Mouse (Mus musculus) testis, postnatal 14 days (tissue): Measurements from ENCODE around the gene Ctse.

ENCODE experiments used
- DNase-seq: peaks from one replicate; pipeline ENCODE4 v3.0.0; 2021; ENCODE audit warnings: low spot score

Ctse gene

DNA sequence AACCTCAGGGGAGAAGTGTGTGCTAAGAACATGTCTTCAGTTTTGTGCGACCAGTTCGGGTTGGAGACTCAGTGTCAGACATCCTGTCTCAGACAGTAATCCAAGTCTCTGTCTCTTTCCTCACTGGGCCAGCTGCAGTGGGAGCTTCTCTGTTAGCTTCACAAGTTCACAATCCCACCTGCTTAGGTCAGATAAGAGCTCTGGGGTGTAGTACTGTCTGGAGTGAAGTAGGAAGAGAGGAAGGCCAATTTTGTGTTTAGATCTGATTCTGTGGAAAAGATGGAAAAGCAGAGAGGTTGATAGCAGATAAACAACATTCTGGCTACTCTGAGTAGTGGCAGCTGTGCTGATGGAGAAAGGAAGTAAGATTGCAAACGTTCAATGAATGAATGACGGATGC, 61.5 kb downstream of the Ctse start:
- no peak for DNase-seq

DNA sequence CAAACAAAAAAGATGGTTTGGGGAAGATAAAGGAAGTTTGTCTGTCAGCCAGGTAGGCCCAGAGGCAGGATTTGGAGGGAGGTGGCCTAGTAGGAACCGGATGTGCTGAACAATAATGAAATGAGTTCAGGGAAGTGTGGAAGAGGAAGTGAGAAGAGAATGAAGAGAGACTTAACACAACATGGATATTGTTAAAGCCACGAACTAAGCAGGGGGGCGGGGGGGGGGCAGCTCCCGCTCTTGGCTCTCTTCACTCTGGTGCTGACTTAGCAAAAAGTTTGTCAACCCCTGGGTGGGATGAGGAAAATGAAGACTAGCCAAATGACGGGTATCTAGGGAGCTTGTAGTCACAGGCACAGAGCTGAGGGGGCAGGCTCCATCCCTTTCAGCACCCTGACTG, 62.3 kb downstream of the Ctse start:
- DNase-seq: no peak

DNA sequence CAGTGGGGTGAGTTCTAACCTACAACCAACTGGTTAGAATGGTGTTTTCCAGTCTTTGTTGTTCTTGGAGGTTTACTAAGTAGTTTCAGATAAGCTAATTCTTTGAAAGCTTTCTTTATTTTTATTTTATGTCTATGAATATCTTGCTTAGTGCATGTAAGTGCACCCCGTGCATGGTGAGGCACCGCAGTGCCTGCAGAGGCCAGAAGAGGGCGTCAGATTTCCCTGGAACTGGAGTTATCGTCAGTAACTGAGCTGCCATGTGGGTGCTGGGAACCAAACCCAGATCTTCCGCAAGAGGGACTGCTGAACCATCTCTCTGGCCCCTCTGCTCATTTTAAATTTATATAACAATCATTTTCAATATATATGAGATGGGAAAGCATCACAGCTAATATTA, 63.3 kb downstream of the Ctse start:
- no peak for DNase-seq

DNA sequence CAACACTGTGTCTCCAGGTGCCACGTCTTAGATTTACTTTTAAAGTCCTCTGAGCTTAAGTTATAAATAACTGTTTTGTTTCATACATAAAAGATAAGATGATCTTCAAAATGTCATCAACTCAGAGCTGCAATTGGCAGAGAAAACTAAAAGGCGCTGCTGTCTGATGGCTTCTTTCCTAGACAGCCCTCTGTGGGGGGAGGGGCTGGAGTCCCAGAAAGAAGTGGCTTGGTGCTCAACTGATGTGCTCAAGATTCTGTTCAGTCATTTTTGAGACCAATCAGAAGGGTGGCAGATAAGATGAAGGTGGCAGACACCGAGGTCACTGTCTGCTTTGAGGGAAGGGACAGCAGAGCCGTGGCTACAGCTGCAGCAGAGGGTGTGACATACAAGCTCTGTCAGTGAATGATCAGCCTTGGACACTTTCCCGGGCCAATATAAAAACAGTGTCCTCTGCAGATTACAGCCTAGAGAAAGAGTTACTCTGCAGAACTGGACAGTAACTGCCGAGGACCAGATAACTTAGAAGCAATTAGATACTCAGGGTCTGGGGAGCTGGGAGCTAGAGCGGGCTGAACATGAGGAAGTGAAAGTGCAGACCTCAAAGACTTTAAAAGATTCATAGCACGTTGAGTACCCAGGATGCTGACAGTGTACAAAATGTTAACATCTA, 64.1 kb downstream of the Ctse start:
- peak; percentile 53 for DNase-seq

DNA sequence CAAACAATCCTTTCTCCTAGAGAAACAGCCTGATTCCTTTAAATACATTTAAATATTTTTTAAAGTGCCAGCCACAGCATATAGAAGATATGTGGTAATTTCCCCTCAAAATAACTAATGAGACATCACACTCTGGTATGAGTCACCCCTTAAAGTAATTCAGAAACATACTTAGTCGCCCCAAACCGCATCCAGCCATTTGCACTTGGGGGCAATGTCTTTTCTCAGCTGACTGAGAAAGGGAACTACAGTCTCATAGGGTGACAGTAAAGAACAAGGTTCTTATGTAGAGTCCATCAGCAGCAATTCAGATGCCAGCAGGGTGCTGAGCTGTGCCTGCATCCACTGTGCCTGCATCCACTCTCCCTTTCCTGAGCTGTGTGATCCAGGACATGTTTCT, 65.4 kb downstream of the Ctse start:
- no peak for DNase-seq

DNA sequence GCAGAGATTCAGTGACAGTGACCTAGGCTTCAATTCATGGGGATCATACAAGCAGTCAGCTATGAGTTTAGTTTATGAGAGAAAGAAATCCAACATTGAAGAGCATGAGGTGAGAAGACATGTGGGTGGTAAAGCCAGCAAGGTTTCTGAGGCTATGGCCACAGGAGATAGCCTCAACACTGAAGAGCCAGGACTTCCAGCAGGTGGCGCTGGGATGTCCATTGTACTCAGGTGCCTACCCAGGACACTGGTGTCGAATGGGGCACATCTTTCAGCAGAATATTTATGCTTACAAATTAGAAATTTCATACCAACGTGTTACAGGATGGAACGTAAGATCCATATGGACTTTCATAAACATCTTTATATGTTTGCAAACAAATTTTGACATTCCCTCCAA, 70.2 kb downstream of the Ctse start:
- DNase-seq: no peak

DNA sequence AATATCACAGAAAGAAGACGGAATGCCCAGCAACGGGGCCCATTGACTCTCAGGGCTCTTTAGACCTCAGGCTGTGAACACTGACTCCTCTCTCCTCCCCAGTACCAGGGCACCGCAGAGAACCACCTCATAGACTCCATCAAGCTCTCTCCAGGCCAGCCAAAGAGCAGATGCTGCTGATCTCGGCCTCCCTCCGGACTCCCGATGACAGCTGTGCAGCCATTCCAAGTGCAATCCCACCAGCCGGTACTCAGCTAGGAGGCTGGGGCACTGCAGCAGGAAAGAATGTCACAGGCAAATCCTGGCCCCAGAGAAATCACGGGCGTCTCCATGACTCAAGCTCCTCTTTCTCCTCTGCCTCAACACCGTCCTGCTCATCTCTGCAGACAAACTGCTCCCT, 73.4 kb downstream of the Ctse start:
- DNase-seq: no peak

DNA sequence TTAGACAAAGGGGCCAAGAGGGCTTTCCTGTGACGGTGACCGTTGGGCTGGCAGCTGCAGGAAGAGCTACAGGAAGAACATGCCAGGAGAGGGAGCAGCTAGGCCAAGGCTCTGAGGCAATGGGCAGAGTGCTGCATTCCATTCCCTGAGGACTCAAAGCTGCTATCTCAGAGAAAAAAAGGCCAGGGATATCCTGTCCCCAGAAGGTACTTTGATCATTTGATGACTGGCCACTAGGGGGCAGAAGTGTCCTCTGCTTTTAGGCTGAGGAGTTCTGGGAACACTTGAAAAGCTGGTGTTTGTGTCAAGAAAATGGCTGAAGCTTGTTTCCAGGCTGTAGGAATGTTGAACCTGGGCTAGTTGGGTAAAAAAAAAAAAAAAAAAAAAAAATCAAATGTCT, 74.3 kb downstream of the Ctse start:
- peak; percentile 81 for DNase-seq

DNA sequence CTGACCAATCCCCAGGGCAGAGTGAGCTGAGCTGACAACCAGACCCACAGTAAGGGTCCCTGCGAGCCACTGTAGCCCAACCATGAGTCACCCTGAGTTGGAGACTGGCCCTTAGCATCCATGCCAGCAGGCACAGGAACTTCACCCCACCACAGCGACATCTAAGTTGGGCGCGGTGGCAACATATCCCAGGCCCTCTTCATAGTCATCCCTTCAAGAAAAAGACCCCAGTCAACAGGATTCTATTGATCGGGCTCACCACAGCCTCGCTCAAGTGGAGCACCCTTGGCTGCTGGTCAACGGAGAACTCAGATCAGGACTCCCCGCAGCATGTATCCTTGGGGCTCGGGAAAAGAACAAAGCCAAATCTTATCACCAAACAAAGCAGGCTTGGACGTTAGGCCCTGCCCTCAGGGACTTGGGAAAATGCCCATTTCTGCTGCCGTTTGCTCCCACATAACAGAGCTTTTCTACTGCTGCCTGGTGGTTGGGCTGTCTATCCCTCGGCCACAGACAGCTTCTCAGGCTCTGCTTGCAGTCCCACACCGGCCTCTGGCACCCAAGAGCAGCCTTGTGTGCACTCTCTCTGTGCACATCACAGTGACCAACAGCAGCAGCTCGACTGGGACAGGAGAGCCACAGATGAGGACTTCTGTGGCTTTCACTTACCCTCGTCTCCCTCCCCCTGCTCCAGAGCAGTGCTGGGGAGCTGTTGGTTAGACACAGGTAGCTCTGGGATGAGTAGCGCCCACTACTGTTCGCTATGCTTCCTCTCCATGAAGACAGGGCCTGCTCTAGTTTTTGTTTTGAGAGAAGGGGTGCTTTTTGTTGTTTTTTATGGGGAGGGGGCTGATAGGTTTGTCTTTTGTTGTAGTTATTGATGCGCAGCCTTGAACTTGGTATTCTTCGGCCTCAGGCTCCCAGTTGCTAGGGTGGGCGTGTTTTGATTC, 76.6 kb downstream of the Ctse start:
- peak; percentile 81 for DNase-seq

DNA sequence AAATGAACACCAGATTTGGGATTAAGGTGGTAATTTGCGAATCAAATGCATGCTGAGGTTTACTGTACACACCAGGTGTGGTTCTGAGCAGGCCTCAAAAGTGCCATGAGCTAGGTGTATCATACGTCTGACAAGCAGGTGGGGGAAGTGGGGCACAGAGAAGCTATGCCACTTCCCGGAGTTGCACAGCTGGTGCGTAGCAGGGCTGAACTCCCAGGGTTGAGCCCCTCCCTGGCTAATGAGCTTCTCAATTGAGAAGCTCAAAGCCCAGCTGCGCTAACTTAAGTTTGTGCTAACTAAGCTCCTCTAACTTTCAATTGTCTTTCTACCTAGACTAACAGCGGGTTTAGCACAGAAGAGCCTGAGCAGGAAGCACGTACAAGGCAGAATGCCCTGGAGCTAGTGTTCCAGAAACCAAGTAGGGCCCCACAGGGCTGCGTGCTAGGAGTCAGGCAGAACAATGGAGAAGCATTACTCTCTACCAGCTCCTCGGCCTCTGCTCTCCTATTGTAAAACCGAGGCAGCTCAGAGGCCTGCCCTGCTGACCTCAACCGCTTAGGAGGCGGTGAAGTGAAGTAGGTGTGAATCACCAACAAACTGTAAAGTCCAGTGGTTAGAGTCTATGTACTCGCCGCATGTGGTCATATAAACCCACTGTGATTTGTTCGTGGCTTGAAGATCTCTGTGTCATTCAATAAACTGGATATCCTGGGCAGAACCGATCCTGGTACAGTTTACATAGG, 81.0 kb downstream of the Ctse start:
- no peak for DNase-seq

DNA sequence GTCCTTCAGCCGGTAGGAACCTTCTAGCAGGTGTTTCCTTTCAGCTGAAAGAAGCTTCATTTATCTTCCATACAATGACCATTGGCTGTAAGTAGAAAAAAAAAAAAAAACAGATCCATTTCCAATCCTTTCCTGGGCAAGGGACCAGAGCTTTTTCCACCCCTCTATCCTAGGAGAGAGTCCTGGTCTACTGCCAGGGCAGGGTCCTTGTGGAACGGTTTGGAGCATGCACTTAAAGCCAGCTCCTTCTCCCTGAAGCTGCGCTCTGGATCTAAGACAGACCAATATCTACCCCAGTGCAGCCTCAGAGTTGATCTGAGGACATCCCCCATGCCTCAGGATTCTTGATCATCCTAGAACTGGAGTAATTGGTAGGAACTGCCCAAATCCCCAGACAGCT, 83.9 kb downstream of the Ctse start:
- DNase-seq: no peak

DNA sequence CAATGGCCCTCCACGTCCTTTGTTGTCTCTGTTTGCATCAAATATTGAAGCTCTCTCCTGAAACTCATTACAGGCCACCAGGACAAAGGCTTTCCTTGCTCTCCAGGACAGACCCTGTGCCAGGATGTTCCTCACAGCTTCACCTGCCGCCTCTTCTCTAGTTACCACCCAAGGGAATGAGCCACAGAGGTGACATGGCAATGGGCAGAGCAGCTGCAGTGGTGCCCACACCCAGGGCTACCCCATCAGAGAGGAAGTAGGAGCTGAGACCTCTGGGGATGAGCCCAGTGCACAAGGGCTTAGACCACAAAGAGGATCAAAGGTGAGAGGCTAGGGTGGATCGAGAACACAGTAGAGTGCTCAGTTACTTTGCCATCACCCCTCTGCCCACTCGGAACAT, 85.4 kb downstream of the Ctse start:
- no peak for DNase-seq
